Mouse (Mus musculus): ENCODE results near the gene Ffar2.
A peak's percentile ranks its signal among the peaks of the same experiment; 100 is the strongest.

Ffar2 gene

GRCm38 (mm10) chr7:30821532-30821931 is 2.0 kb downstream of the Ffar2 start:
- no peak for DNase-seq (ENCODE audit: extremely low spot score, low spot score)

GRCm38 (mm10) chr7:30820854-30821445 is 2.6 kb downstream of the Ffar2 start:
- DNase-seq (ENCODE audit: extremely low spot score, low spot score), result no peak

- no peak for DNase-seq (ENCODE audit: extremely low spot score, low spot score)
Measured at GRCm38 (mm10) chr7:30820131-30820530, 3.4 kb downstream of the Ffar2 start.

GRCm38 (mm10) chr7:30812291-30812807 is 11.2 kb downstream of the Ffar2 start:
- DNase-seq (ENCODE audit: extremely low spot score, low spot score), result peak; percentile 18

- DNase-seq (ENCODE audit: extremely low spot score, low spot score), result no peak
Measured at GRCm38 (mm10) chr7:30811757-30812290, 11.8 kb downstream of the Ffar2 start.

GRCm38 (mm10) chr7:30810319-30810718 is 13.3 kb downstream of the Ffar2 start:
- DNase-seq (ENCODE audit: extremely low spot score, low spot score), result no peak

- no peak for DNase-seq (ENCODE audit: extremely low spot score, low spot score)
Measured at GRCm38 (mm10) chr7:30805924-30806323, 17.7 kb downstream of the Ffar2 start.

- no peak for DNase-seq (ENCODE audit: extremely low spot score, low spot score)
Measured at GRCm38 (mm10) chr7:30804026-30804715, 19.4 kb downstream of the Ffar2 start.

- DNase-seq (ENCODE audit: extremely low spot score, low spot score), result no peak
Measured at GRCm38 (mm10) chr7:30803256-30803655, 20.3 kb downstream of the Ffar2 start.

- no peak for DNase-seq (ENCODE audit: extremely low spot score, low spot score)
Measured at GRCm38 (mm10) chr7:30800653-30801052, 22.9 kb downstream of the Ffar2 start.

GRCm38 (mm10) chr7:30796790-30797189 is 26.8 kb downstream of the Ffar2 start:
- no peak for DNase-seq (ENCODE audit: extremely low spot score, low spot score)

- DNase-seq (ENCODE audit: extremely low spot score, low spot score), result no peak
Measured at GRCm38 (mm10) chr7:30794921-30795320, 28.7 kb downstream of the Ffar2 start.

GRCm38 (mm10) chr7:30791921-30792320 is 31.7 kb downstream of the Ffar2 start:
- no peak for DNase-seq (ENCODE audit: extremely low spot score, low spot score)

GRCm38 (mm10) chr7:30790141-30790540 is 33.4 kb downstream of the Ffar2 start:
- DNase-seq (ENCODE audit: extremely low spot score, low spot score), result no peak

- DNase-seq (ENCODE audit: extremely low spot score, low spot score), result no peak
Measured at GRCm38 (mm10) chr7:30787377-30788022, 36.1 kb downstream of the Ffar2 start, which contains the start of gene Krtdap. Gene Krtdap (plus strand): TSS chr7:30787896.

GRCm38 (mm10) chr7:30785721-30786546 is 37.6 kb downstream of the Ffar2 start:
- DNase-seq (ENCODE audit: extremely low spot score, low spot score), result no peak

- no peak for DNase-seq (ENCODE audit: extremely low spot score, low spot score)
Measured at GRCm38 (mm10) chr7:30785154-30785553, 38.4 kb downstream of the Ffar2 start.

- no peak for DNase-seq (ENCODE audit: extremely low spot score, low spot score)
Measured at GRCm38 (mm10) chr7:30782658-30783057, 40.9 kb downstream of the Ffar2 start.

GRCm38 (mm10) chr7:30781792-30782191 is 41.8 kb downstream of the Ffar2 start:
- no peak for DNase-seq (ENCODE audit: extremely low spot score, low spot score)

- no peak for DNase-seq (ENCODE audit: extremely low spot score, low spot score)
Measured at GRCm38 (mm10) chr7:30777911-30778310, 45.7 kb downstream of the Ffar2 start.

GRCm38 (mm10) chr7:30777081-30777579 is 46.4 kb downstream of the Ffar2 start:
- DNase-seq (ENCODE audit: extremely low spot score, low spot score), result no peak

Data from neural tube, embryonic 10.5 days (tissue).